Mouse (Mus musculus): ENCODE results near the gene Slco1a5. TPM values are rescaled to one million over a fixed set of nuclear protein-coding genes. Genes with fewer than 3 reads are reported as not detected.

The Slco1a5 gene
- polyA plus RNA-seq, 1 experiment from 2014 or later, result not detected

- Histone ChIP-seq H3K4me1 (replicated peaks) (no peaks in the 10 kb centered on the region), H3K4me2 (no peak overlapping the region), H3K9ac (no peak overlapping the region), H3K36me3 (no peaks in the 10 kb centered on the region), H3K27ac (ENCODE audit: poor library complexity, severe bottlenecking) (no peak overlapping the region), H3K4me3 (no peak overlapping the region), H3K9me3 (replicated peaks) (0 out of 2 replicates have a peak, but pooled peaks cover 8% of the 10 kb centered on the region), H3K27me3 (replicated peaks) (no peaks in the 10 kb centered on the region)
- ATAC-seq (ENCODE audit: insufficient number of reproducible peaks, low FRiP score), result no peak
- WGBS, result 59% methylated on average over 1 of the region's 1 CpGs
Measured at GRCm38 (mm10) chr6:142191962-142192361, 130.8 kb downstream of the Slco1a5 start.

- WGBS, result 85% methylated on average over 3 of the region's 3 CpGs
- Histone ChIP-seq H3K4me3 (no peak overlapping the region), H3K36me3 (no peaks in the 10 kb centered on the region), H3K27ac (ENCODE audit: poor library complexity, severe bottlenecking) (no peak overlapping the region), H3K27me3 (replicated peaks) (no peaks in the 10 kb centered on the region), H3K4me1 (replicated peaks) (no peaks in the 10 kb centered on the region), H3K4me2 (no peak overlapping the region), H3K9ac (no peak overlapping the region), H3K9me3 (replicated peaks) (peaks cover 3% of the 10 kb centered on the region; the same call in 1 of the 2 replicates)
- no peak for ATAC-seq (ENCODE audit: insufficient number of reproducible peaks, low FRiP score)
Measured at GRCm38 (mm10) chr6:142187426-142187825, 135.4 kb downstream of the Slco1a5 start.

GRCm38 (mm10) chr6:142185868-142186415 is 136.8 kb downstream of the Slco1a5 start:
- Histone ChIP-seq H3K4me2 (no peak overlapping the region), H3K36me3 (no peaks in the 10 kb centered on the region), H3K9ac (no peak overlapping the region), H3K27ac (ENCODE audit: poor library complexity, severe bottlenecking) (no peak overlapping the region), H3K27me3 (replicated peaks) (no peaks in the 10 kb centered on the region), H3K9me3 (replicated peaks) (no peaks in the 10 kb centered on the region; the same call in 1 of the 2 replicates), H3K4me3 (no peak overlapping the region), H3K4me1 (replicated peaks) (no peaks in the 10 kb centered on the region)
- no peak for ATAC-seq (ENCODE audit: insufficient number of reproducible peaks, low FRiP score)
- 60% methylated on average over 2 of the region's 2 CpGs for WGBS

Other genes with a start within 250 kb of the Slco1a5 start
- 0.43 TPM in 1 of 2 replicates, not detected in the other for gene Slco1a6, start 114.5 kb downstream of the Slco1a5 start, polyA plus RNA-seq (2016; fragmentation: Nextera tagmentation; extraction: Ambion mirVana)
- not detected in 2 replicates for gene Iapp, start 24.6 kb downstream of the Slco1a5 start, polyA plus RNA-seq (2016; fragmentation: Nextera tagmentation; extraction: Ambion mirVana)
- 14.7 and 15.7 TPM in 2 replicates for gene Pyroxd1, start 22.7 kb upstream of the Slco1a5 start, polyA plus RNA-seq (2016; fragmentation: Nextera tagmentation; extraction: Ambion mirVana)
- 24.0 and 24.1 TPM in 2 replicates for gene Recql, start 64.1 kb upstream of the Slco1a5 start, polyA plus RNA-seq (2016; fragmentation: Nextera tagmentation; extraction: Ambion mirVana)
- 89.9 and 91.5 TPM in 2 replicates for gene Golt1b, start 64.2 kb upstream of the Slco1a5 start, polyA plus RNA-seq (2016; fragmentation: Nextera tagmentation; extraction: Ambion mirVana)
- 0.64 and 0.71 TPM in 2 replicates for gene Spx, start 90.5 kb upstream of the Slco1a5 start, polyA plus RNA-seq (2016; fragmentation: Nextera tagmentation; extraction: Ambion mirVana)
- gene Gys2, start 150.1 kb upstream of the Slco1a5 start, polyA plus RNA-seq (2016; fragmentation: Nextera tagmentation; extraction: Ambion mirVana), result 0.40 TPM in 1 of 2 replicates, not detected in the other
- gene Ldhb, start 185.0 kb upstream of the Slco1a5 start, polyA plus RNA-seq (2016; fragmentation: Nextera tagmentation; extraction: Ambion mirVana), result 777 and 782 TPM in 2 replicates
- 2.5 TPM in 2 replicates for gene Kcnj8, start 248.6 kb upstream of the Slco1a5 start, polyA plus RNA-seq (2016; fragmentation: Nextera tagmentation; extraction: Ambion mirVana)